Mouse (Mus musculus): ENCODE measurements around the gene Glo1. TPM values are rescaled to one million over a fixed set of nuclear protein-coding genes. Genes with fewer than 3 reads are reported as not detected.

Glo1 gene
- polyA plus RNA-seq, 1 experiment from 2014 or later = 239 TPM

DNA sequence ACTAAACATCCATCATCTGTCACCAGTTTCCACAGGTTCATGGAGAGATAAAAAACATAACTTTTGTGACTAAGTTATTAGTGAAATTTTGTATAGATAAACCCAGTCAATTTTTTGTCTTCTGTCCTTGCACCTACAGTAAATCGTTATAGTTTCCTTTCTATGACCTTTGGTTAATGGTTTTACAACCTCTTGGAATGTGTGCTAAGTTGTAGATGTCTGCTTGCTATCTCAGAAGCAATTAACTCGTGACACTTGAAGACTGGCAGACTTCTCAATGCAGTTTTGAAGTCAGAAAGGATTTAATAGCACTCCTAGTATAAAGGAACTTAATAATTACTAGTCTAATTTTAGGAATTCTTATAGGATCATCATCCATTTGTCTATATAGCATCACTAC, 6.1 kb downstream of the Glo1 start:
- H3K9ac ChIP-seq (ENCODE audit: low read depth, low read length) = no peak overlapping the region
- no peaks in the 10 kb centered on the region for H3K27me3 ChIP-seq (ENCODE audit: control insufficient read depth, insufficient read depth, low read length)
- no peak overlapping the region for H3K27ac ChIP-seq (ENCODE audit: low read depth, low read length)
- H3K4me3 ChIP-seq (ENCODE audit: low read depth, low read length) = no peak overlapping the region
- H3K9me3 ChIP-seq (replicated peaks; ENCODE audit: control insufficient read depth, low read length) = no peaks in the 10 kb centered on the region
- WGBS (ENCODE audit: insufficient replicate concordance) = 68% methylated on average over 2 of the region's 2 CpGs
- no peaks in the 10 kb centered on the region for H3K36me3 ChIP-seq (ENCODE audit: control insufficient read depth, insufficient read depth, low read length)
- no peak for ATAC-seq (replicated peaks; ENCODE audit: insufficient number of reproducible peaks, low FRiP score, low TSS enrichment)
- H3K4me2 ChIP-seq = no peak overlapping the region
- no peaks in the 10 kb centered on the region for H3K4me1 ChIP-seq (ENCODE audit: control insufficient read depth, insufficient read depth, low read length)

- no peaks in the 10 kb centered on the region for H3K9me3 ChIP-seq (replicated peaks; ENCODE audit: control insufficient read depth, low read length)
- H3K4me1 ChIP-seq (ENCODE audit: control insufficient read depth, insufficient read depth, low read length) = no peaks in the 10 kb centered on the region
- no peak overlapping the region for H3K27ac ChIP-seq (ENCODE audit: low read depth, low read length)
- H3K9ac ChIP-seq (ENCODE audit: low read depth, low read length) = no peak overlapping the region
- no peak overlapping the region for H3K4me2 ChIP-seq
- no peak overlapping the region for H3K4me3 ChIP-seq (ENCODE audit: low read depth, low read length)
- H3K27me3 ChIP-seq (ENCODE audit: control insufficient read depth, insufficient read depth, low read length) = no peaks in the 10 kb centered on the region
- no peak for ATAC-seq (replicated peaks; ENCODE audit: insufficient number of reproducible peaks, low FRiP score, low TSS enrichment)
- H3K36me3 ChIP-seq (ENCODE audit: control insufficient read depth, insufficient read depth, low read length) = no peaks in the 10 kb centered on the region
- WGBS (ENCODE audit: insufficient replicate concordance) = 50% methylated on average over 2 of the region's 2 CpGs
Measured at GRCm38 (mm10) chr17:30619153-30619552, 7.5 kb downstream of the Glo1 start.

GRCm38 (mm10) chr17:30618136-30618891, 8.4 kb downstream of the Glo1 start:
- Histone ChIP-seq H3K27ac (ENCODE audit: low read depth, low read length) (no peak overlapping the region), H3K9ac (ENCODE audit: low read depth, low read length) (no peak overlapping the region)

DNA sequence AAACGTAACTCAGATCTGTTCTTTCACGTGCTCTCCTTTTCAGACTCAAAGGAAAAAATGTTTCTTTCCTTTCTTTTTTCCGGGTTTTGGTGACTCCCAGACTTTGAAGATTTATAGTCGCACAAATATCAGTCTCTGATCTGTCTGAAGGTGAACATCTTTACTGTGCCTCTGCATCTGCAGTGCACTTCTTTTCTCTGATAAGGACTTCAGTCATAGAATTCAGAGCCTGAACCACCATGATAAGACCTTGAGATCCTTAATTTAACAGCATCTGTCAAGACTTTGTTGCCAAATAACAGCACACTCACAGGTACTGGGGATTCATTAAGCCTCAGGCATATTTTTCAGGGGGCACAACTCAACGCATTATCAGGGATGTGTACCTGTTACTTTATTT, 10.5 kb downstream of the Glo1 start:
- no peaks in the 10 kb centered on the region for H3K27me3 ChIP-seq (ENCODE audit: control insufficient read depth, insufficient read depth, low read length)
- no peak overlapping the region for H3K4me2 ChIP-seq
- 0 out of 2 replicates have a peak, but pooled peaks cover 4% of the 10 kb centered on the region for H3K4me1 ChIP-seq (ENCODE audit: control insufficient read depth, insufficient read depth, low read length)
- H3K27ac ChIP-seq (ENCODE audit: low read depth, low read length) = no peak overlapping the region
- H3K4me3 ChIP-seq (ENCODE audit: low read depth, low read length) = no peak overlapping the region
- no peaks in the 10 kb centered on the region for H3K9me3 ChIP-seq (replicated peaks; ENCODE audit: control insufficient read depth, low read length)
- no peak for ATAC-seq (replicated peaks; ENCODE audit: insufficient number of reproducible peaks, low FRiP score, low TSS enrichment)
- WGBS (ENCODE audit: insufficient replicate concordance) = 83% methylated on average over 5 of the region's 5 CpGs
- no peaks in the 10 kb centered on the region for H3K36me3 ChIP-seq (ENCODE audit: control insufficient read depth, insufficient read depth, low read length)
- H3K9ac ChIP-seq (ENCODE audit: low read depth, low read length) = no peak overlapping the region

More at GRCm38 (mm10) chr17:30618136-30618891, 8.4 kb downstream of the Glo1 start:
- no peaks in the 10 kb centered on the region for H3K27me3 ChIP-seq (ENCODE audit: control insufficient read depth, insufficient read depth, low read length)
- no peaks in the 10 kb centered on the region for H3K4me1 ChIP-seq (ENCODE audit: control insufficient read depth, insufficient read depth, low read length)
- H3K4me2 ChIP-seq = no peak overlapping the region
- 82% methylated on average over 3 of the region's 3 CpGs for WGBS (ENCODE audit: insufficient replicate concordance)
- no peaks in the 10 kb centered on the region for H3K36me3 ChIP-seq (ENCODE audit: control insufficient read depth, insufficient read depth, low read length)
- H3K9me3 ChIP-seq (replicated peaks; ENCODE audit: control insufficient read depth, low read length) = no peaks in the 10 kb centered on the region
- ATAC-seq (replicated peaks; ENCODE audit: insufficient number of reproducible peaks, low FRiP score, low TSS enrichment) = no peak
- no peak overlapping the region for H3K4me3 ChIP-seq (ENCODE audit: low read depth, low read length)

GRCm38 (mm10) chr17:30613350-30613749, 13.3 kb downstream of the Glo1 start:
- Histone ChIP-seq H3K27ac (ENCODE audit: low read depth, low read length) (no peak overlapping the region), H3K27me3 (ENCODE audit: control insufficient read depth, insufficient read depth, low read length) (no peaks in the 10 kb centered on the region), H3K4me2 (no peak overlapping the region), H3K9me3 (replicated peaks; ENCODE audit: control insufficient read depth, low read length) (no peaks in the 10 kb centered on the region), H3K9ac (ENCODE audit: low read depth, low read length) (no peak overlapping the region), H3K36me3 (ENCODE audit: control insufficient read depth, insufficient read depth, low read length) (no peaks in the 10 kb centered on the region), H3K4me1 (ENCODE audit: control insufficient read depth, insufficient read depth, low read length) (peaks cover 15% of the 10 kb centered on the region; the same call in 1 of the 2 replicates), H3K4me3 (ENCODE audit: low read depth, low read length) (no peak overlapping the region)
- ATAC-seq (replicated peaks; ENCODE audit: insufficient number of reproducible peaks, low FRiP score, low TSS enrichment) = no peak

DNA sequence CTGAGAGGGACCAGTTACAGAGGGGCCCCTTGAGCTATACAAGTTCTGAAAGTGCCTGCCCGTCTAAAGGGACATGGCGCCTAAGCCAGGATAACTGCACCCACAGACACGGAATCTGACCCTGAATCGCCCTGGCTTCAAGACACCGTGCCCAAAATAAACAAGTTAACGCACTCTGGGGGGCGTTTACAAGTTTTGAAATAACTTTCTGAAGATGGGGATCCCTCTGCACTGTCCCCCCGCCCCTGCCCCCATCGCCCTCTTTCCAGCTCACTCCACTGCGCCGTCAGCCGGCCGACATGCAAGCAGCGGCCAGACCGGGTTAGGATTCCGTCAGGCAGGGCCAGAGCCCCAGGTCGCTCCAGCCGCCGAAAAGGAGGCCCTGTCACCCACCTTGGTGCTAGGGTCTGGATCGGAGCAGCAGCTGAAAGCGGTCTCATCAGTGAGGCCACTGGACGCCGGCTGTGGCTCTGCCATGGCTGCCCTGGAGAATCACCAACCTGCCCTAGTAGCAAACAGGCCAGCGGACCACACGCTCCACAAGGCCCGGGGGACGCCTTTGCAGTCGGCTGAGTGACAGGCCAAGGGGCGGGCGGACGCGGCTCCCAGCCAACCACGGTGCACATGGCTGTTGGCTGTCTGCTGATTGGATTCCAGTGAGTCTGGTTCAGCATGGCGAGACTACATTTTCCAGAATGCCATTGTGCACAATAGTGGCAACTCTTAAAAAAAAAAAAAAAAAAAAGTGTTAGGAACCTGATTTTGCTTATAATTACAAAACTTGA, 14.4 kb downstream of the Glo1 start:
- Histone ChIP-seq H3K4me1 (ENCODE audit: control insufficient read depth, insufficient read depth, low read length) (peaks cover 15% of the 10 kb centered on the region; the same call in 1 of the 2 replicates), H3K4me3 (ENCODE audit: low read depth, low read length) (peak overlapping the region; percentile 69), H3K4me2 (peak overlapping the region; percentile 72), H3K36me3 (ENCODE audit: control insufficient read depth, insufficient read depth, low read length) (no peaks in the 10 kb centered on the region), H3K27ac (ENCODE audit: low read depth, low read length) (peak overlapping the region; percentile 88), H3K27me3 (ENCODE audit: control insufficient read depth, insufficient read depth, low read length) (no peaks in the 10 kb centered on the region), H3K9ac (ENCODE audit: low read depth, low read length) (peak overlapping the region; percentile 88), H3K9me3 (replicated peaks; ENCODE audit: control insufficient read depth, low read length) (no peaks in the 10 kb centered on the region)
- peak; percentile 97 for ATAC-seq (replicated peaks; ENCODE audit: insufficient number of reproducible peaks, low FRiP score, low TSS enrichment)
- under 1% methylated on average over 34 of the region's 34 CpGs for WGBS (ENCODE audit: insufficient replicate concordance)

GRCm38 (mm10) chr17:30611221-30612074, 15.2 kb downstream of the Glo1 start:
- H3K4me3 ChIP-seq (ENCODE audit: low read depth, low read length) = peak overlapping the region; percentile 69
- H3K4me2 ChIP-seq = peak overlapping the region; percentile 72
- H3K9ac ChIP-seq (ENCODE audit: low read depth, low read length) = peak overlapping the region; percentile 88
- ATAC-seq (replicated peaks; ENCODE audit: insufficient number of reproducible peaks, low FRiP score, low TSS enrichment) = no peak
- H3K27me3 ChIP-seq (ENCODE audit: control insufficient read depth, insufficient read depth, low read length) = no peaks in the 10 kb centered on the region
- 25% methylated on average over 18 of the region's 18 CpGs for WGBS (ENCODE audit: insufficient replicate concordance)
- H3K27ac ChIP-seq (ENCODE audit: low read depth, low read length) = peak overlapping the region; percentile 88
- H3K36me3 ChIP-seq (ENCODE audit: control insufficient read depth, insufficient read depth, low read length) = no peaks in the 10 kb centered on the region
- peaks cover 15% of the 10 kb centered on the region; the same call in 1 of the 2 replicates for H3K4me1 ChIP-seq (ENCODE audit: control insufficient read depth, insufficient read depth, low read length)
- no peaks in the 10 kb centered on the region for H3K9me3 ChIP-seq (replicated peaks; ENCODE audit: control insufficient read depth, low read length)

DNA sequence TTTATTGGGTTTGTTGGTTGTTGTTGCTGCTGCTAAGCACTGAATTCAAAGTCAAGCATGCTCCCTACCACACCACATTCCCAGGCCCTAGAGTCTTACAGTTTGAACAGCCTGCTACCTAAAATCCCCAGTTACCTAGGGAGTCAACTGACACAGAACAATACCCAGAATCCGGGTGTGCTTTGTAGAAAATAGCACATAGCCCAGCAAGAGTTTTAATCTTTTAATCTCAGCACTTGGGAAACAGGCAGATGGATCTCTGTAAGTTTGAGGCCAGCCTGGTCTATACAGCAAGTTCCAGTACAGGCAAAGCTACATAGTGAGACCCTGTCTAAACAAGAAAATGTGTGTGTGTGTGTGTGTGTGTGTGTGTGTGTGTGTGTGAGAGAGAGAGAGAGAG, 15.9 kb downstream of the Glo1 start:
- H3K4me1 ChIP-seq (ENCODE audit: control insufficient read depth, insufficient read depth, low read length) = peaks cover 15% of the 10 kb centered on the region; the same call in 1 of the 2 replicates
- H3K36me3 ChIP-seq (ENCODE audit: control insufficient read depth, insufficient read depth, low read length) = no peaks in the 10 kb centered on the region
- no peak overlapping the region; the same call in 1 of the 2 replicates for H3K4me2 ChIP-seq
- no peak overlapping the region for H3K9ac ChIP-seq (ENCODE audit: low read depth, low read length)
- H3K27me3 ChIP-seq (ENCODE audit: control insufficient read depth, insufficient read depth, low read length) = no peaks in the 10 kb centered on the region
- 84% methylated on average over 1 of the region's 1 CpGs for WGBS (ENCODE audit: insufficient replicate concordance)
- no peak overlapping the region for H3K27ac ChIP-seq (ENCODE audit: low read depth, low read length)
- no peak overlapping the region for H3K4me3 ChIP-seq (ENCODE audit: low read depth, low read length)
- ATAC-seq (replicated peaks; ENCODE audit: insufficient number of reproducible peaks, low FRiP score, low TSS enrichment) = no peak
- H3K9me3 ChIP-seq (replicated peaks; ENCODE audit: control insufficient read depth, low read length) = no peaks in the 10 kb centered on the region

Data from heart, embryonic 11.5 days (tissue).